Mouse (Mus musculus) lung, adult 2 months (tissue): ENCODE data around the gene Ube2ql1.

Experiments used
- CTCF ChIP-seq: fragments of 200-500 bp; IDR thresholded peaks from 2 replicates; pipeline ENCODE4 v1.5.1; 2011; ENCODE audit warnings: mild to moderate bottlenecking, low read length, control low read depth; ENCODE audit not compliant: insufficient read depth
- POLR2A ChIP-seq: fragments of 200-500 bp; IDR thresholded peaks from 2 replicates; pipeline ENCODE4 v1.6.1; 2011; ENCODE audit warnings: low read depth, mild to moderate bottlenecking, control low read depth, low read length, borderline replicate concordance; ENCODE audit errors: extremely low read depth

GRCm38 (mm10) chr13:69778221-69778620 is 38.5 kb upstream of the Ube2ql1 start:
- TF ChIP-seq CTCF (no peak), POLR2A (no peak)
